Mouse (Mus musculus): ENCODE measurements at regions not wholly inside any gene's neighbourhood (a gene's known extent, or its start where the extent isn't known, plus 50 kb on each side); places are given as distances from the start of the nearest gene placed in this dataset.
"Not testable (repeated sequence)": the region's sequence is repeated elsewhere in the genome, so short reads cannot be mapped to it uniquely, and the experiment has no call there.

DNA sequence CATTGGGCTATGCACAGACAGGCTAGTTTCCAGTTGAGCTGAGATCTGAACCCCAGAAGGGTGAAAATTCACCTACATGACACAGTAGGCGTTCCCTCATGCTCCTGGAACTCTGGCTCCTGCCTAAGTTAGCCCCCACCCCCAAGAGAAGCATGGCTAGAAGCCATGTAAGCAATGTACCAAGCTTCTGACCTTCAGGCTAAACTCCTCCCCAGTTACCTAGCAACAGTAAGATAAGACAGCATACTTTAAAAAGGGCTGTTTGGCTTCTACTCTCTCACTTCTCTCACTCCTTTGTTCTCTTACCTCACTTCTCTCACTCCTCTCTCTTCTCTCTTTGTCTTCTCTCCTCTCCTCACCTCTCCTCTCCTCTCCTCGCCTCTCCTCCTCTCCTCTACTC is 629.7 kb upstream of the Prmt6 start:
- DNase-seq (ENCODE audit: inconsistent age in 2 of 2, low spot score in 1 of 2), result not testable (repeated sequence)

DNA sequence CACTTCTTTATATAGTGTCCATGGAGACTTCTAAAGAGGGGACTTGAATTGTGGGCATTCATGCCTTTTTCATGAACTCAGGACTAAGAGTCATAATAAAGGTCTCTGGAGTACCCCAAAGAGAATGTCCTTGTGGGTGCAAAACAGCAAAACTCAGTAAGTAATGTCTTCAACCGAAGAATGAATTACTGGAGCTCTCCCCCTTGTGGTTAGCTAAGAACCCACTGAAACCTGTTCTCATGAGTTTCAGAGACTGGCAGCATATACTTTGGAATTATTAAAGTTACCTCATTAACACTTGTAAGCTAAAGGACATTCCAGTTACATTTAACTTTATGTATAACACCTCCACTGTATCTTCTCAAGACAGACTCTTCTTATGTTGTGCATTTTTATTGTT is 615.2 kb upstream of the Prmt6 start:
- no peak for DNase-seq (ENCODE audit: inconsistent age in 2 of 2, low spot score in 1 of 2)

GRCm38 (mm10) chr3:110847222-110847621 is 596.4 kb upstream of the Prmt6 start:
- no peak for DNase-seq (ENCODE audit: inconsistent age in 2 of 2, low spot score in 1 of 2)

- no peak for DNase-seq (ENCODE audit: inconsistent age in 2 of 2, low spot score in 1 of 2)
Observed at GRCm38 (mm10) chr3:110820709-110821401, 570.1 kb upstream of the Prmt6 start.

- no peak for DNase-seq (ENCODE audit: inconsistent age in 2 of 2, low spot score in 1 of 2)
Observed at GRCm38 (mm10) chr3:110789009-110789586, 538.3 kb upstream of the Prmt6 start.

GRCm38 (mm10) chr3:110755266-110755665 is 504.5 kb upstream of the Prmt6 start:
- no peak for DNase-seq (ENCODE audit: inconsistent age in 2 of 2, low spot score in 1 of 2)

- DNase-seq (ENCODE audit: inconsistent age in 2 of 2, low spot score in 1 of 2), result no peak
Observed at GRCm38 (mm10) chr3:110746273-110746672, 495.5 kb upstream of the Prmt6 start.

- no peak for DNase-seq (ENCODE audit: inconsistent age in 2 of 2, low spot score in 1 of 2)
Observed at GRCm38 (mm10) chr3:110700122-110700521, 449.3 kb upstream of the Prmt6 start.

DNA sequence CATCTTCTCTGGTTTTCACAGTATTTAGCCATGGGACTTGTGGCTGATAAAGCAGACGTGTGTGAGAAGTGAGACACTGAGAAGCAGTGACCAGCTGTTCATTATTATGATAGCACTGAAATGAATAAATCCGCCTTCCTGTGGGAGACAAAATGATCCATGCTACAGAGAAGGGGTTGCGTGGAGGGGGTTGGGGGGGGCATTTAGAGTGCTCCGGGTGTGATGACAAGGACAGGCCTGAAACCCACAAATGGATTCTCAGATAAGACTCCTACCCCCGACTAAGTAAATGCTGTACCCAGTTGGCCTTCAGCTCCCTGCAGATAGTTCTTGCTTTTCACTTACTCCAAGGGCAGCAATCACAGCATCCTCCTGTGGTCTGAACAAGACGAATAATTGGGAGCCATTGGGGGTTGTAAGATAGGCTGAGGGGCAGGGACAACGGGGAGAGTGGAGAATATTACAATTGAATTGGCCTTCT is 416.8 kb upstream of the Prmt6 start:
- DNase-seq (ENCODE audit: inconsistent age in 2 of 2, low spot score in 1 of 2), result no peak

- no peak for DNase-seq (ENCODE audit: inconsistent age in 2 of 2, low spot score in 1 of 2)
Observed at GRCm38 (mm10) chr3:110666992-110667391, 416.2 kb upstream of the Prmt6 start.

- no peak for DNase-seq (ENCODE audit: inconsistent age in 2 of 2, low spot score in 1 of 2)
Observed at GRCm38 (mm10) chr3:110657495-110658105, 406.8 kb upstream of the Prmt6 start.

DNA sequence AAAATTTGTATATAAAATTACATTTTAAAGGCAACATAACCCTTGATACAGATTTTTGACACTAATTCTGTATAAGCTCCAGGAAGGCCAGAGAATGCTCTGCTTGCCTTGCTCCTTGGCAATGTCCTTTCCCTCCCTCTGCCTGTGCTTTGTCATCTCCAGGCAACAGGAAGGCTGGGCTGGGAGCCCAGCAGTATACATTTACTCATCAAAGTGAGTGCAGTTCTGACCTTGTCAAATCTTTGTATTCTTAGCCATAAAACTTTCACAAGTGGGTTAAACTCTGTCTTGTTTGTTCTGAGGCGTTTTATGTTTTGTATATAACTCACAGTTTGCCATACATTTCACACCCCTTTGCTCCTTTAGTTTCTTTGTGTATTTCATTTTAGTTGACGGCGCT is 375.5 kb upstream of the Prmt6 start:
- DNase-seq (ENCODE audit: inconsistent age in 2 of 2, low spot score in 1 of 2), result peak; percentile 13 to 57

GRCm38 (mm10) chr3:110599175-110599853 is 348.5 kb upstream of the Prmt6 start:
- DNase-seq (ENCODE audit: inconsistent age in 2 of 2, low spot score in 1 of 2), result peak in 1 of 2 experiments; percentile 37

DNA sequence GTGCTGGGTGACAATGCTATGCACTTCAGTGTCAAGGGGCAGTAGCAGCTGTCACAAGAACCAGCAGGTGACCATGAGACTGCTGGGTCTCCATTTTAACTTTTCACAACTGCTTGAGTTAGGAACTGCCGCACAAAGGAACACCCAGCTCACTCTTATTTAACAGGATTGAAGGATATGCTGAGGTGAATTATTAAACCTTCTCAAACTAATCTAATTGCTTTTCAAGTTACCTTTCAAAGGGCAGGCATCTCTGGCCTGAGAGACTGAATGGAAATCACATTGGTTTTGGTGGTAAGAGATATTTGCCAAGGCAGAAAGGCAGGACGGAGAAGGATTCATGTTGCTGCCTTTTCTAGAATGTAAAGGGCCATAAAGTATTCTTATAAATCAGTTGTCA is 332.0 kb upstream of the Prmt6 start:
- no peak for DNase-seq (ENCODE audit: inconsistent age in 2 of 2, low spot score in 1 of 2)

- DNase-seq (ENCODE audit: inconsistent age in 2 of 2, low spot score in 1 of 2), result no peak
Observed at GRCm38 (mm10) chr3:110579261-110579660, 328.5 kb upstream of the Prmt6 start.

- no peak for DNase-seq (ENCODE audit: inconsistent age in 2 of 2, low spot score in 1 of 2)
Observed at GRCm38 (mm10) chr3:110567187-110567586, 316.4 kb upstream of the Prmt6 start.

DNA sequence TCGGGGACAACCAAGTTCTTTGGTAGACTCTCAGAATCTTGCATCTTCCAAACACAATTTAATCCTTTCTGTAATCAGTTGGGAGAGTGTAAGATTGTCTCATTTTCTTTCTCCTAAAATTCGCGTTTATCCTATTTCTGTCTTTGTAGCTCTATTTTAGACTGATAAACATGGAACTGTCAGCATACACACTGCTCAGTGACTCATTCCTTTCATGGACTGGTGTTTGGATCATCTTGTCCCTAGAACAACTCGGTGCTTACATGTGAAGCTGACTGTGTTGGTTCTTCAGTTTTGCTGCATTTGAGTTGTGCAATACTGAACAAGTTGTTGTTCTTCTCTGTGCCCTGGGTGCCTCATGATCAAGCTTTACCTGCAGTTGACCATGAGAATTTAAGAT is 296.5 kb upstream of the Prmt6 start:
- no peak for DNase-seq (ENCODE audit: inconsistent age in 2 of 2, low spot score in 1 of 2)

DNA sequence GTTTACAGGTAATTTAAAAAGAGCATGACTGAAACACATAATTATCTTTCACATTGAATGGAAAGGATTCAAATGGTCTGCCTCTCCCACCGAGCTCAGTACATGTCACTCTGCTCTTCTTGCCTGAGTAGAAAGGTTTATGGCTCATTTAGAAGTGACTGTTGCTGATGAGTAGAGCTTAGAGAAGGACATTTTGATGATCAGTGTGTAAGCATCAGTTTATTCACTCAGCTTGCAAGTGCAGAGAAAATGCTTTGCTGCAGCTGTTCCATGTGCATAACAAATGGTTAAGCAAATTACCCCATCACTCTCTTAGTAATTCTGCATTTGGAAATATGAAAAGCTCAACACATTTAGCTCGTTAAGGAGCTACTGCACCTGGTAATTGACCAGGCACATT is 287.5 kb upstream of the Prmt6 start:
- no peak for DNase-seq (ENCODE audit: inconsistent age in 2 of 2, low spot score in 1 of 2)
